Mouse (Mus musculus) heart, postnatal 14 days (tissue): ENCODE results near the gene Gpsm3. TPM values are rescaled to one million over a fixed set of nuclear protein-coding genes. Genes with fewer than 3 reads are reported as not detected.
"Not testable (repeated sequence)": the region's sequence is repeated elsewhere in the genome, so short reads cannot be mapped to it uniquely, and the experiment has no call there.

Source experiments
- DNase-seq, 2 experiments: peaks; one replicate each; pipeline ENCODE4 v3.0.0; 2021 to 2022
- intact Hi-C: fragments of 180-260 bp; cut with DNase I; formaldehyde crosslinking; loops from one replicate; pipeline ENCODE4 v1.15.1; 2025
- long read RNA-seq, 2 experiments: library from polyadenylated mRNA; stranded (forward); transcript quantifications; one replicate each; pipeline ENCODE4 v2.0.0; 2021
- total RNA-seq, 2 experiments: library from RNA; stranded (reverse); gene quantifications; 2 replicates each; pipeline ENCODE4 v1.2.3; 2021

The Gpsm3 gene
- 1 to 10 TPM; 5.6 to 7.8 TPM for total RNA-seq
- long read RNA-seq, experiment 1, partial matches to known transcripts, result 1 of 5 reads
- long read RNA-seq, experiment 1, other reads (novel, unspliced or antisense), result 1 of 5 reads
- long read RNA-seq, experiment 2, partial matches to known transcripts, result 0 of 2 reads
- long read RNA-seq, experiment 2, other reads (novel, unspliced or antisense), result 0 of 2 reads

DNA sequence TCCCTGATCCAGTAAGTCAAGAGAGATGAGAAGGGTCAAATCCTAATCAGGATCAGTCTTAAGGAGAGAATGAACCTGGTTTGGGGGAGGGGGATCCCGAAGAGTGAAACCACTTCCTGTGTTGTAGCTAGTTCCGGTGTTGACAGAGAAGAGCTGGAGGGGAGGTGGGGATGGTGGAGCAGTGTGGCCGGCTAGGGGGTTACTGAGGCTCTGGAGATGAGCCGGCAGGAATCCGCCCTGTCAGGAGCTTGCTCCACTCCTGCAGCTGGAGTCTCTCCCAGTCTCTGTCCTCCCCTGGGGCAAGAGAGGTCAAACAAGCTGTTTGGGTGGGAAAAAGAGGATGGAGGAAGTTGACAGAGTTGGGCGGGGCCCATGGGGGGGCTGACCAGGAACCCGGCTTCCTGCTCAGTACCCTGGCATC is at the start of gene Gpsm3:
Gene Gpsm3, plus strand, starts transcription at position 126 of the 421 bp plus-strand sequence.
- peak; percentile 72 to 73 for DNase-seq
- intact Hi-C loops, result no loop called here

DNA sequence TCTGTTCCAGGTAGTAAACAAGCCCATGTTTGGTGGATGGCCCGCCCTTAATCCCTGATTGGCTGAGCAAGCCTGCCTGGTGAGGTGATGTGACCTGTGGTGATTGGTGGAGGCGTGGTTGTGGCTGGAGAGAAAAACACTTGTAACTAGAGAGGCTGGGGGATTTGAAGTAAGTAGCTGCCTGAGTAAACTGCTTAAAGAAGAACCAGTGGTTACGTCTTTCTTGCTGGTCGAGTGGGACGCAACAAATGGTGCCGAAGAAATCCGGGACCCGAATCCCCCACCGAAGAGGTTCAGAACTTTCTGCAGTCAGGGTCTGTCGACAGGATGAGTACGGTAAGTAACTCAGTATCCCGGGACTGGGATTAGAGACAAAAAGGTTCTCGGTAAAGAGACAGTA is 46.0 kb upstream of the Gpsm3 start:
- intact Hi-C loops, DNase-seq: not testable (repeated sequence)

DNA sequence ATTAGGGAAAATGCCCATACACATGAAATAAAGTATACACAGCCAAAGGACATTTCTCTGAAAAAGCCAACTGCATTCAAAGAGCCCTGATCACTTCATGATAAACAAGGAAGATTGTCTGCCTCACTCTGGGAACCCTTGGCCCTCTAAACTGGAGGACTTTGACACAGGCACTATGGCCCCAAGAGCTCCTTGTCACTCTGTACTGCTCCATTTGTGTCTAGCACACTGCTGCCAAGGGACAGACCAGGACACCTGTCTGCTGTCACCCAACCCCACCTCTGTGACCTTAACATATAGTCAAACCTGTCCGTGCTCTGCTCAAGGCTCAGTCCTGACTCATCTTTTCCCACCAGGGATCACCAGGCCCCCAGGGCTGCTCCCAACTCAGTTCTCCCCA is 42.8 kb upstream of the Gpsm3 start:
- no peak for DNase-seq
- intact Hi-C loops, result no loop called here

DNA sequence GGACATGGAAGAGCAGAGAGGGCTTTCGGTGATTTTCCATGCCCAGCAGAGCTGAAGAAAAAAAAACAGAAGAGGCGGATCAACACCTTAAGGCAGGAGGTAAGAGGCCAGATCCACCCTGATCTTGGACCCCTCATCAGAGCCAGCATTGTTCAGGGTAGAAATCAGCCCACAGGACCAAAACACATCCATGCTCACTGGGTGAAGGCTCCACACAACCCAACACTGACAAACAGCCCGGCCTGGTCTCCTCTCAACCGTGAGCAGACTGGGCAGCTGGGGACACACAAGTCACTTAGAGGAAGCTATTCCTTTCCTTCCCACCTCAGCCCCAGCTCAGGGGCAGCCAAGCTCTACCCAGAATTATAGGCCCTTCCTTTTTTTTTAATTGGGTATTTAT is 42.0 kb upstream of the Gpsm3 start:
- DNase-seq, result no peak

DNA sequence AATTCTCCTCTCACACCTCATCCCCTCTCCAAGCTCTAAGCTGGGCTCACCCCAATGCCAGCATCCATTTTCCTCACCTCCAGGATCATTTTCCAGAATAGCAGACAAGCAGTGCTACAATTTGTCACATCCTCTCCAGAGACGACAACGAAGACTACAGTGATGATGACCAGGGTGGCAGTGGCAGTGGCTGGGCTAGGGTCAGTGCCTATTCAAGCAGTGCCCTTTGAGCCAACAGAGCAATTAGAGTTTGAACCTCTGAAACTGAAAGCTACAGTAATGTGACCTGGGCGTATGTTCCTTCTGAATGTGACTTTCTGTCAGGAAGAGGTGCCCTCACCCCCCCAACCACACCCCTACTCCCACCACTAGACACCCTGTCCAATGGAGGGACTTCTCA is 40.5 kb upstream of the Gpsm3 start:
- intact Hi-C loops, result no loop called here

More for the DNA sequence above, 42.0 kb upstream of the Gpsm3 start:
- intact Hi-C loops, result no loop called here

DNA sequence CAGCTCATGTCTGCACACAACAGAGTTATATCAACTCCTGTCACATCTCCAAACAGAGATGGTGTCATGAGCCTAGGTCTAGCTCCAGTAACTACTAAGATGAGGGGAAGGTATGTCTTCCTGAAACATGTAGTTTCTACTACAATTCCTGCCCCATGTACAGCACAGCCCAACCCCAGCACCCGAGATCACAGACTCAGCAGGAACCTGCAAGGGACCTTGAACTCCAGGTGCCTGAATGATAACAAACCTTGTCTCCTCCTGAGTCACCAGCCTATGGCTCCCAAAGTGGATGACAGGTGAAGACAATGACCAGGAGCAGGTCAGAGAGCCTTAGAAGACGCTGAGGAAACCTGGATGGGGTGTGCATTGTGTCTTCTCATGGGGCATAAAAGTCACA is 39.8 kb upstream of the Gpsm3 start:
- DNase-seq, result no peak
- intact Hi-C loops, result no loop called here

More for the DNA sequence above, 40.5 kb upstream of the Gpsm3 start:
- DNase-seq, result no peak

DNA sequence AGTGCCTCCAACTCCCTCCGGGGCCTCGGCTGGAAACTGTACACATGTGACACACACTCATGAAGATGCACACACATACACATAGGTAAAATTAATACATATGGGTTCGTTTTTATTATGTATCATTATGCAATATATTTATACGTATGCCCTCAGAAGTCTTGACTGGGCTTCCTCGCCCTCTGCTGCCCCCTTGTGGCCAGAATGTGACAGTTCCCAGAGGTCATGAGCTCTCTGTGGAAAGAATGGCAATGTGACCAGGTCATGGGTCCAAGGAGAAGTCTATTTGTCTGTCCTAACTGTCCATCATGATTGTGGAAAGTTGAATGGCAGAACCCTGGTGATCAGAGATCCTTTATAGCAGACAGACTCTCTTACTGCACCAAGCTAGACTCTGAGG is 34.1 kb upstream of the Gpsm3 start:
- intact Hi-C loops, result loop anchor here (1.0 kb wide), 1 partner anchor 116 kb away; no protein-coding TSS in a partner anchor
- peak; percentile 84 to 89 for DNase-seq

DNA sequence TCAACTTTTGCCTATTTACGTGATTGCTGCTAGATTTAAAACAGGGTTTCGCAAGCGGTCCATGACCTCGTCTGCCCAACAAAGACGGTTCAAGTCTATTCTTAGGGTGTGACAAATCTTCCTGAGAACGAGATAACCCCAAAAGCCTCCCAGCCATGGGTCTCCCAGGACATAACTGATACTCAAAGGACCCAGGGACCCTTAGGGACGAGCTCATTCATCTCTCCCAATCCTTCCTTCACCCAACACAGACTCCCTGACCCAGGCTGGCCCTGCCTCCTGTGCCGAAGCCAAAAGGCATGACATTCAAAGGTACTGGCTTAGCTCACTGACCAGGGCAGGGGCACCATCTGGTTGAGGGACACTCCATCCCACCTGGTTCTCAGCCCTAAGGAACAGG is 33.2 kb upstream of the Gpsm3 start:
- intact Hi-C loops, result no loop called here
- no peak for DNase-seq

DNA sequence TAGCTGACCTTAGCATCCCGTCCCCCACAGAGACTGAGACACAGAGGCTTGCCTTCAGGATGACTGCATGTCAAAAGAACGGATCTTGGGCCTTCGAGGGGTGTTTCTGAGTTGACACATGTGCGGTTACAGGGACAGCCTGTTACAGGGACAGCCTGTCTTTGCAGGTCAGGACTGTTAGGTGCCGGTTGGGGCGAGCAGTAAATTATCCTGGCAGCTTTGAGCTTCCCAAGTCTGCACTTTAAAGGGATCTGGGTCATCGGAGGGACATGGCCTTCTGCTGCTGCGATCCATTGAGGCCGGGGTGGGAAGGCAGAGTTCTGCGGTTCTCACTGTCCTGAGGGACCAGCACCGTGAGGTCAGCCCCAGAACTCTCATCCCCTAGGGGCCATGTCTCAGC is 32.2 kb upstream of the Gpsm3 start:
- DNase-seq, result no peak
- intact Hi-C loops, result no loop called here

DNA sequence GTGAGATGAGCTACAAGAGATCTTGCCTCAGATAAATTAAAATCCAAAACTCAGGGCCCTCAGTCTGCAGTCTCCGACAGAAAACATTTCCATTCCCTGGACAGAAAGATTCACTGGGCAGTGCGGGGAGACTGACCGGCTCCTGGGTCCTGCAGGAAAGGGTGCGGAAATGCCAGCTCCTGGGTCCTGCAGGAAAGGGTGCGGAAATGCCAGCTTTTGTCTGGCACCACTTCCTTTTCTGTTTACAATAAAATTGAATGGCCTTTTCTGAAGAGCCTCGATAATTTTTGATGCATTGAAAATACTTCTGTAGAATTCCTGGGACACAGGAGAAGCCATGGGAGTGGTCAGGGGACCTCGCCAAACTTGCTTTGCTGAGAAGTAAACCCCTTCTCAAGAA is 30.5 kb upstream of the Gpsm3 start:
- intact Hi-C loops, result no loop called here
- no peak for DNase-seq

DNA sequence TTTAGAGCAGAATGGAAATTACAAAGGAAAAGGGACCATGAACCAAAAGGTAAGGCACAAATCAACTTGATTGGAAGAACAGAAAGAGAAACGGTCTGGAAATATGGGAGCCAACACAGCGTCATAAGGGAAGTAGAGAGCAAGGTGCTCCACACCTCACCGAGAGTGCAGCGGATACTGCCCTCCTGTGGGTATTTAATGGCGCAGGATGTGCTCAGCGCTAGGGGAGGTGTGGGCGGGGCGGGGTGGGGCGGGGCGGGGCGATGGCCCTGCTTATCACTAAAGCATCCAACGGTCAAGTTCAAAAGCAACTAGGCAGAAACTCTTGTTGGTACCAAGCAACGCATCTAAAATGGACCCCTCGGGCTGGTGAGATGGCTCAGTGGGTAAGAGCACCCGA is 29.7 kb upstream of the Gpsm3 start:
- intact Hi-C loops, result no loop called here
- DNase-seq, result no peak

DNA sequence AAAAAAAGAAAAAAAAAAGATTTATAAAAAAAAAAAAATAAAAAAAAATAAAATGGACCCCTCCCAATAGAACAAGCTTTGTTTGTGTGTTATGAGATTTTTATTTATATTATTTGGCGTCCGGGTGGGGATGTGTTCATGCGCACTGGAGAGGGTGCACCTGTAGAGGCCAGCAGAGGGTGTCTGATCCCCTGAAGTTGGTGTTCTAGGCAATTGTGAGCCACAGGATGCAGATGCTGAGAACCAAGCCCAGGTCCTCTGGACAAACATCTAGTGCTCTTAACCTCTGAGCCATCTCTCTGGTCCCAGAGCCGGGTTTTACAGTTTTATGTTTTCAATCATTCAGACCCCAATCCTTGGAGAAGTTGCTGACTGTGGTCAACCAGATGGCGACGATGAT is 29.2 kb upstream of the Gpsm3 start:
- intact Hi-C loops, result no loop called here

DNA sequence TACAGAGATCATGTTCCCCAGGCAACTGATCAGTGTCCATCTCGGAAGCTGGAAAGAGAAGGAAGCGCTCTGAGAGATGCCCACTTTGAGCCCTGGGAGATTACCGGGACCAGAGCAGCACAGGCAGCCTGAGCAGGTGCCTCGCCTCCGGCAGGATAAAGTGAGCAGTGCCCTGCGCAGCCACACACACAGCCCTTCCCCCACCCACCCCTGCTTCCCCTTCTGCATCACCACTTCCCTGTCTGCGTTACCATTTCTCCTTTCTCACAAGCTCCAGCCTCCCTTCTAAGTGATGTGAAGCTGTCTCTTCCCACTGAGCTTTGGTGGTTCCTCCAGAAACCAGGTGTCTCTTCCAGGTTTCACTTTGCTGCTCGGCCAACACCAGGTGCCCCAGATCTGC is 28.4 kb upstream of the Gpsm3 start:
- intact Hi-C loops, result no loop called here

More for the DNA sequence above, 29.2 kb upstream of the Gpsm3 start:
- no peak for DNase-seq

DNA sequence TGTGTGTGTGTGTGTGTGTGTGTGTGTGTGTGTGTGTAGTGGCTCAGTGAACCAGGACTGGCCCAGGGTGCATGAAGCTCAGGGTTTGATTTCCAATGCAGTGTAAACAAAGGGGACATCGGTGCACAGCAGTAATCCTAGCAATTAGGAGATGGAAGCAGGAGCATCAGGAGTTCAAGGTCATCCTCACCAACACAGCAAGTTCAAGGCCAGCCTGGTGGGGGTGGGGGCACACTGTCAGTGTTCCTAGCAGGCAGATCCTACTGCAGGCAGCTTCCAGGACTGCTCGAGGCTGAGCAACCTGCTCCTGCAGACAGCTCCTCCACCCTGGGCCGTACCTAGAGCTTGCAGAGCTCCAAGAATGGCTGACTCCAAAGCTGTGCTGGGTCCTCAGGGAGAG is 27.0 kb upstream of the Gpsm3 start:
- intact Hi-C loops, result no loop called here
- DNase-seq, result no peak

More for the DNA sequence above, 28.4 kb upstream of the Gpsm3 start:
- no peak for DNase-seq

DNA sequence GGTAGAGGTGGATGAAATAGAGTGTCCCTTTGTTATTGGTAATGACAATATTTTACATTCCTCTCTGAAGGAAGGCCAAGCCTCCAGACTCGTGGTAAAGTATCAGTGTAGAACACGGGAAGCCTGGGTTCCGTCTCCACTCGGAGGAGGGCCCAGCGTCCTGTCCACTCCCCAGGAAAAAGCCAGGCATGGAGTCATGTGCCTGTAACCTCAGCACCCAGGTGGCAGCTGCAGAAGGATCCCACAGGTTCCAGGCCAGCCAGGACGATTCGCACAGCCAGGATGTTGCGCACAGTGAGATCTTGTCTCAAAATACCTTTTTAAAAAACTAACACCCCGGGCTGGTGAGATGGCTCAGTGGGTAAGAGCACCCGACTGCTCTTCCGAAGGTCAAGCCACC is 26.3 kb upstream of the Gpsm3 start:
- intact Hi-C loops, result no loop called here
- DNase-seq, result no peak

DNA sequence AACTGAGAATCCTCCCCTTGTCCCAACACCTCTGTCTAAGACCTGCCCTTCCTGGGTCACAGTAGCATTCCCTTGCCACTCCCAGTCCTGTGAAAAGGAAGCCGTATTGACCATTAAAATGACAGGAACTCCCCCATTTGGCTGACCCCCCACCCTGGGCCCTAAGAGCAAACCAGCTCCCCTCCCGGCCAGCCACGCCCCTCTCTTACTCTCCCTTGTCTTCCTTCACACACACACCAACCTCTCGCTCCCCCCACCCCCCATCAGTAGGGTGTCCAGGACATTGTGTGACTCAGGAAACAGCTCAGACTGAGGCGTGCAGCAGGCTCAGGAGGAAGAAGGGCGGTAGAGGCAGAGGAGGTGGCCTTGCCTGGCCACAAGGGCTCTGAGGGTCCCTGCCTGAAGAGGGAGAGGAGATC is 25.6 kb upstream of the Gpsm3 start, which contains the start of gene Notch4:
Gene Notch4, plus strand, starts transcription at position 266 of the 419 bp plus-strand sequence.
- intact Hi-C loops, result no loop called here
- DNase-seq, result peak; percentile 55 to 69

DNA sequence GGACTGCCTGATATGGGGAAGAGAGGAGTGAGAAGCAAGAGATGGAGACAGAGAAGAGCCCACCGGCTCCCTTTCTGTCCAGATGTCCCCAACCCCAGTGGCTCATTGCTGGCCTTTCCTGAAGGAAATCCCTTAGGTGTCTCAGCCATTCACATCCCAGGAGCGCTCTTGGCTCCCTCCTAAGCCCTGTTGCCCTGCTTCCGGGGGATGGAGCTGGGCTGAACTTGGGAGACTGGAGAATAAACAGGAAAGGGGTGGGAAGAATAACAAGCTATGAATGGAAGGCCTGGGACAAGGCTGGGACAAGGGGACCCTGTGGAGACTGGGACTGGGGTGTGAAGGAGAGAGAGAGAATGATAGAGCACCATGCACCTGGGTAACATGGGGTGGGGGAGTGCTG is 24.8 kb upstream of the Gpsm3 start:
- peak; percentile 45 to 62 for DNase-seq
- intact Hi-C loops, result no loop called here

DNA sequence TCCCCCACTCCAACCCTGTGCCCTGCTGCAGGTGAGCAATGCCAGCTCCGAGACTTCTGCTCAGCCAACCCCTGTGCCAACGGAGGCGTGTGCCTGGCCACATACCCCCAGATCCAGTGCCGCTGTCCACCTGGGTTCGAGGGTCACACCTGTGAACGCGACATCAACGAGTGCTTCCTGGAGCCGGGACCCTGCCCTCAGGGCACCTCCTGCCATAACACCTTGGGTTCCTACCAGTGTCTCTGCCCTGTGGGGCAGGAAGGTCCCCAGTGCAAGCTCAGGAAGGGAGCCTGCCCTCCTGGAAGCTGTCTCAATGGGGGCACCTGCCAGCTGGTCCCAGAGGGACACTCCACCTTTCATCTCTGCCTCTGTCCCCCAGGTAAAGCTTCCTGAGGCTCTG is 22.3 kb upstream of the Gpsm3 start:
- intact Hi-C loops, result no loop called here
- no peak for DNase-seq

DNA sequence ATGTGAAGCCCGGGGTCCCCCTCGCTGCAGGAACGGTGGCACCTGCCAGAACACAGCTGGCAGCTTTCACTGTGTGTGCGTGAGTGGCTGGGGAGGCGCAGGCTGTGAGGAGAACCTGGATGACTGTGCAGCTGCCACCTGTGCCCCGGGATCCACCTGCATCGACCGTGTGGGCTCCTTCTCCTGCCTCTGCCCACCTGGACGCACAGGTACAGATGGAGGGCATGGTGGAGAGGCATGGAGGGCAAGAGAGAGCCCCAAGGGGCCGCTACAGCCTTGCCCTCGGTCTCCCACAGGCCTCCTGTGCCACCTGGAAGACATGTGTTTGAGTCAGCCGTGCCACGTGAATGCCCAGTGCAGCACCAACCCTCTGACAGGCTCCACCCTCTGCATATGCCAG is 21.2 kb upstream of the Gpsm3 start:
- DNase-seq, result no peak
- intact Hi-C loops, result no loop called here

DNA sequence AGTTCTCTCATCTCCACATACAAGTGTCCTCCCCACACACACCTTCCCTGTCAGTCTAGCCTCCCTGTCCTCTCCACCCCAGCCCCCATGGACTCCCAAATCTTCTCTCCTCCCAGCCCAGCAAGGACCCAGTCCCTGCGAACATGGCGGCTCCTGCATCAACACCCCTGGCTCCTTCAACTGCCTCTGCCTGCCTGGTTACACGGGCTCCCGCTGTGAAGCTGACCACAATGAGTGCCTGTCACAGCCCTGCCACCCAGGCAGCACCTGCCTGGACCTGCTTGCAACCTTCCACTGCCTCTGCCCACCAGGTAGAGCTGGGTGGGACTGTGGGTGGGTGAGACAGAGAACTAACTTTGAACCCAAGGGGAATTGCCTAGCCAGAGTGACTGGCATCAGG is 19.7 kb upstream of the Gpsm3 start:
- intact Hi-C loops, result loop anchor here (2.0 kb wide), 1 partner anchor 15 kb away; no protein-coding TSS in a partner anchor

DNA sequence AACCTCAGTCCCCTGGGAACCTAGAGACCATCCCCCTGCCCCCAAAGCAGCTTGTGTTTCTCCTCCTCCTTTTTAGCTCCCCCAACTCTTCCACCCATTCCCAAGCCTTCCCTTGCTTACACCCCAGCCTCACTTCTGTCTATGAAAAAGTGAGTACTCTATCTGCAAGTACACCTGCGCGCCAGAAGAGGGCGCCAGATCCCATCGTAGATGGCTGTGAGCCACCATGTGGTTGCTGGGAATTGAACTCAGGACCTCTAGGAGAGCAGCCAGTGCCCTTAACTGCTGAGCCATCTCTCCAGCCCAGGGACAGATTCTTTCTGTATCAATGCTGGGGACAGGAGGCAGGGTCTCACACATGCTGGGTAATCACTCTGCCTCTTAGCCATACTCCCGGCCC is 17.7 kb upstream of the Gpsm3 start:
- intact Hi-C loops, result loop anchor here (1.0 to 2.0 kb wide), 2 partner anchors 13 to 47 kb away; no protein-coding TSS in a partner anchor
- DNase-seq, result no peak

More for the DNA sequence above, 19.7 kb upstream of the Gpsm3 start:
- no peak for DNase-seq

DNA sequence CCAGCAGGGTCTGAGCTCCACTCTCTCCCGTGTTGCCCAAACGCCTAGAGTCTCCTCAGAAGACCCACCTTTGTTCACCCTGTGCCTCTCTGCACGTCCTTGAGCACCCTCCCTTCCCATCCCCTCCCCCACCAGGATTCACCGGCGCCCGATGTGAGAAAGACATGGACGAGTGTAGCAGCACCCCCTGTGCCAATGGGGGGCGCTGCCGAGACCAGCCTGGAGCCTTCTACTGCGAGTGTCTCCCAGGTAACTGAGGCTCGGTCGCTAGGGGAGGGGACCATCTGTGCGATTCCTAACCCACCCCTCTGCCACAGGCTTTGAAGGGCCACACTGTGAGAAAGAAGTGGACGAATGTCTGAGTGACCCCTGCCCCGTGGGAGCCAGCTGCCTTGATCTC is 17.2 kb upstream of the Gpsm3 start:
- DNase-seq, result no peak
- intact Hi-C loops, result loop anchor here (1.0 kb wide), 1 partner anchor 47 kb away; no protein-coding TSS in a partner anchor

DNA sequence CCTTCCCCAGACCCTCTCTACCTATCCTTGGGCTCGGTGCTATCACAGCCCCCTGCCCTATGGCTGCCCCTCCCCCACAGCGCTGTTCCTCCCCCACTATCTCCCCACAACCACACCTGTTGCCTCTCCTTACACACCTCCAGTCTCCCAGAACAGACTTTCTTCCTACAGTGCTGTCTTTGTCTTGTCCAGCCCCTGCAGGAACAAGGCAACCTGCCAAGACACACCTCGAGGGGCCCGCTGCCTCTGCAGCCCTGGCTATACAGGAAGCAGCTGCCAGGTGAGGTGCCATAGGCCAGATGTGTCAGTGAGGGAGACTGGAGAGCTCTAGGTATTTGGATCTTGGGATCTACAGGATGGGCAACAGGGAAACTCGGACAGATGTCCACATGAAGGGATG is 13.0 kb upstream of the Gpsm3 start:
- DNase-seq, result no peak
- intact Hi-C loops, result no loop called here
